Mouse (Mus musculus) urinary bladder, adult 18-20 months (tissue): ENCODE results near the gene Ybx1.

Experiments
- DNase-seq, 2 experiments: peaks; one replicate each; pipeline ENCODE4 v3.0.0; 2022; ENCODE audit warnings: low spot score in 2 of 2, mixed read lengths in 2 of 2

The Ybx1 gene

GRCm38 (mm10) chr4:119234348-119234747 lies 60.1 kb downstream of the Ybx1 start:
- DNase-seq, result no peak

DNA sequence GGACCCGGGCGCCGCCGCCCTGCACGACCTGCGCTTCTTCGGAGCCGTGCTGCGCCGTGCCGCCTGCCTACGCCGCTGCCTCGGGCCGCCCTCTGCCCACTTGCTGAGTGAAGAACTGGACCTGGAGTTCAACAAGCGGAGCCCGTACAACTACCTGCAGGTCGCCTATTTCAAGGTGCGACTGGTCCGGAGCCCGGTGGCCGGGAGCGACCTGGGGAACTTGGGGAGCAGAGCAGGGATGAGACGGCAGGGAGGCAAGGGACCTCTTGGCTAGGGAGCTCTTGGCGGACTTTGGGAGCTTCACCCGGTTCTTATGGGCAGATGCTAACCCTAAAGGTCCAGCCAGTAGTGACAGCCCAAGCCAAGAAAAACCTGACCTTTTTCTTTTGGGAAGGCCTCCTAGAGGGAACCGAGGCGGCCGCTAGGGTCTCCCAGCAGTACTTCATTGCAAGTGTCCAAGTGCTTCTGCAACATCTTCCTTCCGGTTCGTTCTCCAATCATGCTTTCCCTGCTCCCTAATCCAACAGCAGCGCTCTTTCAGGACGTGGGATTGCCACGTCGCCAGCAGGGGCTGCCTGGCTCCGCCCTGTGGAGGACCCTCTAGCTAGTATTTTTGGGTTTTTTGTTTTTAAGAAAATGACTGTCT lies 61.0 kb downstream of the Ybx1 start:
- DNase-seq, result peak in 1 of 2 experiments; percentile 33

GRCm38 (mm10) chr4:119232410-119233255 lies 61.8 kb downstream of the Ybx1 start, which contains the start of the genes AU022252 and P3h1:
TSS of gene AU022252 (minus strand) at chr4:119232712.
TSS of gene P3h1 (plus strand) at chr4:119232915.
- peak; percentile 97 to 98 for DNase-seq
